Mouse (Mus musculus) granulocyte monocyte progenitor cell, adult 5-6 weeks (primary cell): ENCODE measurements around the gene Ormdl2. TPM values are rescaled to one million over a fixed set of nuclear protein-coding genes. Genes with fewer than 3 reads are reported as not detected.

ENCODE experiments used
- ATAC-seq: replicated peaks from 2 replicates; pipeline ENCODE4 v1.8.0; 2016; ENCODE audit warnings: mild to moderate bottlenecking, moderate TSS enrichment, inconsistent platforms; ENCODE audit not compliant: poor library complexity, severe bottlenecking
- total RNA-seq, 2 experiments: library from RNA; stranded (forward) in 1 of 2; stranded (reverse) in 1 of 2; fragments of 200-712, 200-1000 nt in 1 of 2; fragments of >200 nt in 1 of 2; fragmentation: Nextera tagmentation in 1 of 2; gene quantifications; 2 replicates each; pipeline ENCODE4 v1.2.3; 2014 to 2017

The Ormdl2 gene
- total RNA-seq, 2 experiments from 2014 or later: 33.9 to 82.4 TPM

GRCm38 (mm10) chr10:128804271-128805091 lies 17.0 kb downstream of the Ormdl2 start, which contains the start of gene Tmem198b:
TSS of gene Tmem198b (minus strand) at chr10:128804370.
- ATAC-seq: peak; percentile 41

DNA sequence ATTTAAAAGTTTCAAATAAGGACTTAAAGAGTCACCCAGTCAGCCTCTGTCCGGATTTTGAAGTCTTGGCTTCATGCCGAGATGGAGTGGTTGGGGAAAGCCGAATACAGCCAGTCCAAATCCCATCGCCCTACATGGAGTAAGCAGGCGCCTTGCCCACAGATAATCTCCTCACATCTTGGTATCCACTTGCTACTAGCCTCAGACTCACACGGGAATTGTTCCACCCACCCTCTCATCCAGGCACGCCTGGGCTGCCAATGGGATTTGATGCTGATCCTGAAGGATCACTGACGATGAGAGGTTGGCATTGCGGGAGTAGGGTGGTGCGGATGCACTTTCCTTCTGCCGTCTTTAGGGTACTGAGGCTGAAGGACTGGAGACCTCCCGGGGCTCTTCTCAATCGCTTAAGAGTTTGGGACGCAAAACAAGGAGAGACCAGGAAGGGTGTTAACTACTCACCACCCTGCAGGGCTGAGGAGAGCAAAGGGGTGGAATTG lies 17.6 kb downstream of the Ormdl2 start, which contains the start of gene Dnajc14:
Gene Dnajc14 (plus strand): TSS at position 292 of the 500 bp plus-strand sequence.
- 0 out of 2 replicates have a peak, but pooled peaks have one; percentile 0 for ATAC-seq

- ATAC-seq: no peak
Measured at GRCm38 (mm10) chr10:128803361-128803760, 18.1 kb downstream of the Ormdl2 start.

GRCm38 (mm10) chr10:128802956-128803355 lies 18.5 kb downstream of the Ormdl2 start:
- ATAC-seq: no peak

GRCm38 (mm10) chr10:128801981-128802495 lies 19.4 kb downstream of the Ormdl2 start:
- no peak for ATAC-seq

GRCm38 (mm10) chr10:128798676-128799075 lies 22.8 kb downstream of the Ormdl2 start:
- no peak for ATAC-seq

- ATAC-seq: no peak
Measured at GRCm38 (mm10) chr10:128795581-128795980, 25.9 kb downstream of the Ormdl2 start.

DNA sequence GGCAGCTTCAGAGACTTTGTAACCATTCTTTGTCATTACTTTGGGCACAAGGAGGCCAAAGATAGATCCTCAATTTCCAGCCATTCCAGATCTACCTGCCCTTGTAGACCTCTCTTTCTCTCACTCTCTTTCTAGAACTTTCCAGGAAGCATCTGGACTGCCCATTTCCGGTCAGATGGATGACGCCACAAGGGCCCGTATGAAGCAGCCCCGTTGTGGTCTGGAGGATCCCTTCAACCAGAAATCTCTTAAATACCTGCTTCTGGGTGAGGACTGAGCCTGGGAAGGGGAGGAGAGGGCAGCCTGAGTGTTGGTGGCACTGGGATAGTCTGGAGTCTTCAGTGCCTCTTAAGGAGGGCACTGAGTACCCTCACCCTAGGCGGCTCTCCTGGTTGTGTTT lies 27.1 kb downstream of the Ormdl2 start:
- ATAC-seq: peak; percentile 46

DNA sequence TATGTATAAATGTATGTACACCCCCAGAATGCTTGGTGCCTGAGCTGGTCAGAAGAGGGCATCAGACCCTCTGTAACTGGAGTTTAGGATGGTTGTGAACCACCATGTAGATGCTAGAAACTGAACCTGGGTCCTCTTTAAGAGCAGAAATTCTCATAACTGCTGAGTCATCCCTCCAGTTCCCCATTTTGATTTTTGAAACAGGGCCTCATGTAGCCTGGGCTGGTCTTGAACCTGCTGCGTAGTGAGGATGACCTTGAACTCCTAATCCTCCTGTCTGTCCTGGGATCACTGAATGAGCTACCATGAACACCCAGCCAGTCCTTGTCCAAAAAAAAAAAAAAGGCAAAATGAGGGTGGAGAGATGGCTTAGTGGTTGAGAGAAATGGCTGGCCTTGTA lies 28.2 kb downstream of the Ormdl2 start:
- 0 out of 2 replicates have a peak, but pooled peaks have one; percentile 15 for ATAC-seq

- no peak for ATAC-seq
Measured at GRCm38 (mm10) chr10:128792041-128792440, 29.4 kb downstream of the Ormdl2 start.

DNA sequence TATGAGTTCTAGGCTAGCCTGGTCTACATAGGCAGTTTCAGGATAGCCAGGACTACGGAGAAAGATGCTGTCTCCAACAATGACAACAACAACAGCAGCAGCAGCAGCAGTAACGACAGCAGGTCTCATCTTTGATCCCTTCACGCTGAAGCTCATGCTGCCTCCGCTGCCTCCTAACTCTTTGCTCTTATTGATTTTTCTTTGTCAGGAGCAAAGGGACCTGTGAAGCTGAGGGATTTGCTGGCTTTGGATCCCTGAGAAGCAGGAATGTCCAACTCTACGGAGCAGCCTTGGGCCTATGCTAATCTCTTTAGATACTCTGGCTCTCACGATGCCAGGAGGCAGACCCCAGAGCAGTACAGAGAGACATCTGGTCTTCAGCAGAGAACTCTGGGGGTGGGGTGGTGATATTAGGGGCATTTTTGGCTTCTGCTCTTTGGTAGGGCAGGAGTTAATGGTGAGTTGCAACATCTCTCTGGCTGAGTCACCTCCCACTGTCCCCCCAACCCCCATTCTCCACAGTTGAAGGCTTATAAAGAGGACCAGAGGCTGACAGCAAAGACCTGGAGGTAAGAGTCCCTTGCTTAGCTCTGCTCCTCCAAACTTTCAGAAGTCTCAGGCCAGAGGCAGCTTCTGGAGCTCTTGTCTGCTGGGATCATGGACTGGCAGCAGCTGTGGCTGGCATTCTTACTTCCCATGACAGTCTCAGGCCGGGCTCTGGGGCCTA lies 30.9 kb downstream of the Ormdl2 start, which contains the start of gene Mmp19:
Gene Mmp19 (plus strand): TSS at position 513 of the 727 bp plus-strand sequence.
- peak; percentile 92 for ATAC-seq

DNA sequence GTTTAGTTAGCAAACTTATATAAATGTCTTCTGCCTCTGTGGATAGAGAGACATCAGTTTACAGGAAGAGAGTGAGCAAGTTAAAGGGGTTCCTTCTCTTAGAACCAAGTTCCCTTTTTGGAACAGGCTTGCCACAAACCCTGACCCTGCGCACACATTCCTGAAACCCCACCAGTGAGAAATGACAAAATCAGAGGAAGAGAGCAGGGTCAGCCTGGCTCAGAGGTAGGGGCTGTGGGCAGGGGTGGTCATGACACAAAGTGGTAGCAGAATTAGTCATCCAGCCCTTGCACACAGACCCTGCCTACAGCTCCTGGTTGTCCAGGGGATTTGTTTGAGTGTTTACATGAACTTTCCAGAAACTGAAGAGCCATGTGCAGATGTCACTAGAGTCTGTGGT lies 41.2 kb downstream of the Ormdl2 start:
- ATAC-seq: peak; percentile 82

- ATAC-seq: peak; percentile 87
Measured at GRCm38 (mm10) chr10:128779011-128779795, 42.2 kb downstream of the Ormdl2 start.

- no peak for ATAC-seq
Measured at GRCm38 (mm10) chr10:128778441-128778840, 43.0 kb downstream of the Ormdl2 start.

DNA sequence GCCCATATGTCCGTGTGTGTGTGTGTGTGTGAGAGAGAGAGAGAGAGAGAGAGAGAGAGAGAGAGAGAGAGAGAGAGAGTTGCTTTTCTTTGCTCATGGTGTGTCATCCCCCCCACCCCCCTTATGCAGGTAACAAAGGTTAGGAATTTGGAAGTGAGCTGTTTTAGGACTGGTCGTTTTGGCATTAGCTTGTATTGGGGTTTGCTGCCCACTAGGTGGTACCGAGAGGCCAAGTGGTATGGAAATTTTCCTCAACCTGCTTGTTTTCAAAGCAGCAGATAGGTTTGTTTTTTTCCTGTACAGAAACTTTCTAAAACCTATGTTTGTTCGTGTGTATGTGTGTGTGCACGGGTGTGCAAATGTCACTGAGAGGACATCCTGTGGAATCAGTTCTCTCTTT lies 47.8 kb downstream of the Ormdl2 start:
- peak; percentile 67 for ATAC-seq

DNA sequence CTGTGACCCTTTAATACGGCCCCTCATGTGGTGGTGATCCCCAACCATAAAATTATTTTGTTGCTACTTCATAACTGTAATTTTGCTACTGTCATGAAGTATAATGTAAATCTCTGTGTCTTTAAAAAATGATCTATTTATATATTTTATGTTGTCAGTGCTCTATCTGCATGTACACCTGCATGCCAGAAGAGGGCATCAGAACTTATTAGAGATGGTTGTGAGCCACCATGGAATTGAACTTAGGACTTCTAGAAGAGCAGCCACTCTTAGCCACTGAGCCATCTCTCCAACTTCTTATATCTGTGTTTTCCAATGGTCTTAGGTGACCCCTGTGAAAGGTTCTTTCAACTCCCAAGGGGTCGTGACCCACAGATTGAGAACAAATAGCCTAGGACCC lies 48.5 kb downstream of the Ormdl2 start:
- ATAC-seq: peak; percentile 57; the same call in 1 of the 2 replicates
